Comparison of ENCODE assay signal across 22 mouse cellular contexts in genomic region chr19:30380515-30381206, GRCm38 (mm10).
"Had no signal": no experiment of that assay in that cellular context is flagged by ENCODE, and none has a peak within 500 bp of the region (broad histone marks: within the 10 kb centered on the region; RNA-seq: fewer than 3 reads in every experiment).

No protein-coding gene starts in this region.

- H3K4me1 ChIP-seq: intestine, embryonic 15.5 days; limb, embryonic 12.5 days; limb, embryonic 15.5 days; midbrain, embryonic 12.5 days; midbrain, embryonic 15.5 days; neural tube, embryonic 12.5 days; neural tube, embryonic 15.5 days; stomach, embryonic 15.5 days had no signal

- H3K27me3 ChIP-seq: intestine, embryonic 15.5 days; limb, embryonic 12.5 days; limb, embryonic 15.5 days; midbrain, embryonic 12.5 days; midbrain, embryonic 15.5 days; neural tube, embryonic 12.5 days; neural tube, embryonic 15.5 days; stomach, embryonic 15.5 days had no signal

- H3K9me3 ChIP-seq: intestine, embryonic 15.5 days; limb, embryonic 12.5 days; limb, embryonic 15.5 days; midbrain, embryonic 12.5 days; midbrain, embryonic 15.5 days; neural tube, embryonic 12.5 days; neural tube, embryonic 15.5 days; stomach, embryonic 15.5 days had no signal

- H3K4me3 ChIP-seq: intestine, embryonic 15.5 days; limb, embryonic 12.5 days; limb, embryonic 15.5 days; midbrain, embryonic 12.5 days; midbrain, embryonic 15.5 days; neural tube, embryonic 12.5 days; neural tube, embryonic 15.5 days; stomach, embryonic 15.5 days had no signal

- H3K36me3 ChIP-seq: intestine, embryonic 15.5 days; limb, embryonic 12.5 days; limb, embryonic 15.5 days; midbrain, embryonic 12.5 days; midbrain, embryonic 15.5 days; neural tube, embryonic 12.5 days; neural tube, embryonic 15.5 days; stomach, embryonic 15.5 days had no signal

- H3K27ac ChIP-seq: intestine, embryonic 15.5 days; limb, embryonic 12.5 days; limb, embryonic 15.5 days; liver, embryonic 14.5 days; macrophage; midbrain, embryonic 12.5 days; midbrain, embryonic 15.5 days; neural tube, embryonic 12.5 days; neural tube, embryonic 15.5 days; stomach, embryonic 15.5 days had no signal

- H3K4me2 ChIP-seq: intestine, embryonic 15.5 days; limb, embryonic 12.5 days; limb, embryonic 15.5 days; liver, embryonic 11.5 days; midbrain, embryonic 12.5 days; midbrain, embryonic 15.5 days; neural tube, embryonic 12.5 days; neural tube, embryonic 15.5 days; stomach, embryonic 15.5 days had no signal

- ATAC-seq: intestine, embryonic 15.5 days; liver, postnatal 0 days; midbrain, embryonic 15.5 days had no signal

- H3K9ac ChIP-seq: intestine, embryonic 15.5 days; limb, embryonic 12.5 days; limb, embryonic 15.5 days; liver, embryonic 14.5 days; liver, postnatal 0 days; midbrain, embryonic 12.5 days; midbrain, embryonic 15.5 days; neural tube, embryonic 12.5 days; neural tube, embryonic 15.5 days; stomach, embryonic 15.5 days had no signal

- DNase-seq: kidney, adult 8-10 months; kidney, postnatal 25 days; left cerebral cortex, postnatal 4 days; liver, postnatal 0 days; lung, postnatal 10 days; right cerebral cortex, adult 18-20 months; right cerebral cortex, postnatal 14 days; right cerebral cortex, postnatal 4 days; thymus, adult 2 months; thymus, postnatal 14 days; thymus, postnatal 4 days had no signal
